Mouse (Mus musculus) kidney, postnatal 0 days (tissue): ENCODE measurements around the gene Tmem115. TPM values are rescaled to one million over a fixed set of nuclear protein-coding genes. Genes with fewer than 3 reads are reported as not detected.
A peak's percentile ranks its signal among the peaks of the same experiment; 100 is the strongest.

Experiments
- ATAC-seq: fragments of 200-750 bp; cut with Nextera tagmentation; replicated peaks from 2 replicates; pipeline ENCODE4 v1.8.0; 2017; ENCODE audit warnings: low read depth, moderate number of reproducible peaks, moderate TSS enrichment, moderate library complexity; ENCODE audit not compliant: low FRiP score
- DNase-seq: peaks from one replicate; pipeline ENCODE4 v3.0.0-alpha.2; 2016; ENCODE audit warnings: low spot score
- H3K27ac ChIP-seq: fragments of 300-500 bp; sonication (generic); 2 replicates; pipeline ENCODE4 v1.5.1; 2014; ENCODE audit warnings: mild to moderate bottlenecking
- H3K27me3 ChIP-seq: fragments of 300-500 bp; sonication (generic); 2 replicates; pipeline ENCODE4 v1.6.1; 2014; ENCODE audit warnings: low read length, mixed read lengths; ENCODE audit not compliant: insufficient read depth
- H3K36me3 ChIP-seq: fragments of 300-500 bp; sonication (generic); 2 replicates; pipeline ENCODE4 v1.6.1; 2014; ENCODE audit warnings: low read length, mixed read lengths; ENCODE audit not compliant: insufficient read depth
- H3K4me1 ChIP-seq: fragments of 300-500 bp; sonication (generic); replicated peaks from 2 replicates; pipeline ENCODE4 v1.6.1; 2014; ENCODE audit warnings: antibody characterized with exemption, low read length, mixed read lengths; ENCODE audit not compliant: insufficient read depth
- H3K4me2 ChIP-seq: fragments of 300-500 bp; sonication (generic); 2 replicates; pipeline ENCODE4 v1.6.1; 2014; ENCODE audit warnings: mild to moderate bottlenecking, low read length, moderate library complexity, mixed read lengths
- H3K4me3 ChIP-seq: fragments of 300-500 bp; sonication (generic); replicated peaks from 2 replicates; pipeline ENCODE4 v1.5.1; 2014; ENCODE audit warnings: low read depth, low read length
- H3K9ac ChIP-seq: fragments of 300-500 bp; sonication (generic); 2 replicates; pipeline ENCODE4 v1.6.1; 2014; ENCODE audit warnings: low read depth, low read length
- H3K9me3 ChIP-seq: fragments of 300-500 bp; sonication (generic); replicated peaks from 2 replicates; pipeline ENCODE4 v1.6.1; 2016; ENCODE audit warnings: low read length, inconsistent platforms, mixed read lengths
- CTCF ChIP-seq: IDR thresholded peaks from 2 replicates; pipeline ENCODE4 v1.5.1; 2016; ENCODE audit warnings: antibody characterized with exemption, low read depth, mild to moderate bottlenecking, moderate library complexity
- WGBS: fragments of 180-500 bp; shearing (Covaris S2); extraction: QIAGEN DNeasy Blood & Tissue Kit; methylation state at CpG from one replicate; pipeline ENCODE4 v1.1.7; 2014; 5-methylcytosine and 5-hydroxymethylcytosine counted together
- polyA plus RNA-seq: library from polyadenylated mRNA; unstranded; fragments of >200 nt; fragmentation: Nextera tagmentation; extraction: Ambion mirVana; gene quantifications from 2 replicates; pipeline ENCODE4 v1.2.1, GENCODE M21; 2015

Tmem115 gene
- polyA plus RNA-seq, 1 experiment from 2014 or later = 54.7 TPM

DNA sequence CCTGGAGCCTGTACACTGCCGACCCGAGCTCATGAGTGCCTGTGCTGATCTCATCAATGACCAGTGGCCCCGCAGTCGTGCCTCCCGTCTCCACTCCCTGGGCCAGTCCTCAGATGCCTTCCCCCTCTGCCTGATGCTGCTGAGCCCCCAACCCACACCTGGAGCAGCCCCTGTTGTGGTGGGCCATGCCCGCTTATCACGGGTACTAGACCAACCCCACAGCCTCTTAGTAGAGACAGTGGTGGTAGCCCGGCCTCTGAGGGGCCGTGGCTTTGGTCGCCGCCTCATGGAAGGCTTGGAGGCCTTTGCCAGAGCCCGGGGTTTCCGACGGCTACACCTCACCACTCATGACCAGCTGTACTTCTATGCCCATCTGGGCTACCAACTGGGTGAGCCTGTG is 49.4 kb downstream of the Tmem115 start:
- no peak for TF ChIP-seq CTCF

DNA sequence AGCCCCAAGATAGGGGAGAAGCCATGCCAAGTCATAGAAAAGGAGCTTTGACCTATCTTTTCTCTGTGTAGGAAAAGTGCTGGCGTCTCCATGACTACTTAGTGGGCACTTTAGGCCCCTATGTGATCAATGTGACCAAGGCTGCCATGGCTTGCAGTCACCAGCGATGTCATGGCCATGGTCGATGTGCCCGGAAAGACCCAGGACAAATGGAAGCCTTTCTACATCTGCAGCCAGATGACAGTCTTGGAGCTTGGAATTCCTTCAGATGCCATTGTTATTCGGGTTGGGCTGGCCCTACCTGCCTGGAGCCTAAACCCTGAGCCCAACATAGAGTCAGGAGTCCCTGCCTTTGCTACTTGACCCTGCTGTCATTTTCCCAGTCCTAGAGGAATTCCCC is 52.8 kb downstream of the Tmem115 start:
- no peak for TF ChIP-seq CTCF

More for the DNA sequence above, 49.4 kb downstream of the Tmem115 start:
- Histone ChIP-seq H3K27ac (no peak overlapping the region), H3K36me3 (peaks cover 8% of the 10 kb centered on the region; the same call in 1 of the 2 replicates), H3K9me3 (no peaks in the 10 kb centered on the region), H3K4me3 (no peak overlapping the region), H3K27me3 (no peaks in the 10 kb centered on the region), H3K9ac (0 out of 2 replicates have a peak overlapping the region, but pooled peaks have one; percentile 13), H3K4me1 (peaks cover 11% of the 10 kb centered on the region), H3K4me2 (no peak overlapping the region)
- WGBS = 95% methylated on average over 14 of the region's 14 CpGs
- DNase-seq (no peak), ATAC-seq (no peak)

DNA sequence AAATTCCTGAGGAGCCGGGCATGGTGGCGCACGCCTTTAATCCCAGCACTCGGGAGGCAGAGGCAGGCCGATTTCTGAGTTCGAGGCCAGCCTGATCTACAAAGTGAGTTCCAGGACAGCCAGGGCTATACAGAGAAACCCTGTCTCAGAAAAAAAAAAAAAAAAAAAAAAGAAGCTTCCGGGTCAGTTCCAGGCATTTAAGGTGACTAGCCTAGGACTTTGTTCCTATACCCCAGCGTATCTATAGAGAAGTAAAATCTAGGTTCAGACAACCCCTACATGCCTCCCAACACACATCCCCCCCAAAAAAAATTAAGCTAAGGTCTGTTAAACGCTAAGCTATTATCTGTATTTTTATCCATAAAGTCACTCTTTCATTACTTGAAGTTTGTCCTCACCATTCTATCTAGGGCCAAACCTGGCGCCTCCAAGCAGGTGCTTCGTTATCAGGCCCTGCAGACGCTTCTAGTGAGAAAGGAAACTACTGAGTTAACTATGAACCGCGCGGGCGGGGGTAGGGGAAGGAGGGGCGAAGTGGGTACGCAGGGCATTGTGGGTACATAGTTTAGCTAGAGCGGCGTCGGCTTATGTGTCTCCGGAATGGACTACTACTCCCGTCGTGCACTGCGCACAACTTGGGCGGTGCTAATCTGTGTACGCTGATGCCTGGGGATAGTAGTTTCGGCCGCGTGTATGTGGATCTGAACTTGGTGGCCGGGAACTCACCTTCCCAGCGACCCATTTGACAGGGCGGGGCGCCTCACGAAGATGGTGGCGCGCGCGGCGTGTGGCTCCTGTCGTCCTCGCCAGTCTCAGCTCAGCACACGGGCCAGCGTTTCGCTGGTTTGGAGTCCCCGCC is 53.5 kb downstream of the Tmem115 start, which contains the start of gene Ifrd2:
TSS of gene Ifrd2 (plus strand) at position 669 of the 859 bp plus-strand sequence.
- Histone ChIP-seq H3K9ac (peak within 1 kb of the TSS; percentile 52), H3K27me3 (no peaks in the 10 kb centered on the region), H3K4me3 (peak within 1 kb of the TSS; percentile 56), H3K27ac (no peak within 1 kb of the TSS), H3K4me1 (peaks cover 16% of the 10 kb centered on the region), H3K36me3 (peaks cover 26% of the 10 kb centered on the region), H3K9me3 (no peaks in the 10 kb centered on the region), H3K4me2 (peak within 1 kb of the TSS; percentile 74)
- TF ChIP-seq CTCF = no peak
- 15% methylated on average over 46 of the region's 46 CpGs for WGBS
- peak; percentile 96 for ATAC-seq
- DNase-seq = peak; percentile 99

More for the DNA sequence above, 52.8 kb downstream of the Tmem115 start:
- Histone ChIP-seq H3K4me1 (peaks cover 16% of the 10 kb centered on the region), H3K27me3 (no peaks in the 10 kb centered on the region), H3K36me3 (peaks cover 24% of the 10 kb centered on the region), H3K9me3 (no peaks in the 10 kb centered on the region), H3K4me2 (no peak overlapping the region), H3K27ac (no peak overlapping the region), H3K9ac (no peak overlapping the region), H3K4me3 (no peak overlapping the region)
- DNase-seq (no peak), ATAC-seq (no peak)
- 85% methylated on average over 5 of the region's 5 CpGs for WGBS

DNA sequence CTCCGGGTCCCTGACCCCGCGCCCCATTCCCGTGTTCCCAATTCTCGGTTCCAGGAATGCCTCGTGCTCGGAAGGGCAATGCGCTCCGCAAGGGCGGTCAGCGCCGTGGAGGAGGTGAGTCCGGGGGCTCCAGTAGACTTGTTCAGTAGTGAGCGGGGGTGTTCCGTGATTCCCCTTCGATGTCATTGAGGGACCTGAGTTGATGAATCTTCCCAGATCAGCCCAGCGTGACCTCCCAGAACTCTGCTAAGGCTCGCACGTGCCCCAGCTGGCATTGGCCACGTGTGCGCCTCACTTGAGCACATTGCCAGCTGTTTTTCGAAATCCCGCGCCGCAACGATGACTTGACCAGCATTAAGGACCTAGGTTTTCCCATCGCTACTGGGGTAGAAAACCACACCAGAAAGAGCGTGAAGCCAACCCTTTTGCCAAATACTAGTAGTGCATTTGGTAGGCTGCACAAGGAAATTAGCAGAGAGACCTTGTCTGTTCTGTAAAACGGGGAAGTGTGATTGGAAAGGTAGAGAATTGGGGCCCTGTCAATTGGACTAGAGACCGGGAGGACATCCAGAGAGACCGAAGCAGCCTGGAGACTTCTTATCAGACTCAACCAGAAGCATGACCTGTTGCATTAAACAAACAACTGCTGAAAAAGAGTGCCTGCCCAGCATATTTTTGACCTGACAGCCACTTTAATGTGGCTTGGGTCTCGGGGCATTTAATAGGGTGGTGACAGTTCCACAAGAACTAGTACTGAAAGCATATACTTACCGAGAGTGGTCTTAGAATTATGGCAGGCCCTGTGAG is 54.3 kb downstream of the Tmem115 start:
- 2% methylated on average over 33 of the region's 33 CpGs for WGBS

More for the DNA sequence above, 54.3 kb downstream of the Tmem115 start:
- TF ChIP-seq CTCF = no peak
- peak overlapping the region; percentile 52 for H3K9ac ChIP-seq
- ATAC-seq (peak; percentile 34), DNase-seq (peak; percentile 34)
- no peak overlapping the region for H3K27ac ChIP-seq
- H3K27me3 ChIP-seq = no peaks in the 10 kb centered on the region
- H3K9me3 ChIP-seq = no peaks in the 10 kb centered on the region
- peak overlapping the region; percentile 74 for H3K4me2 ChIP-seq
- H3K4me3 ChIP-seq = peak overlapping the region; percentile 56
- H3K4me1 ChIP-seq = peaks cover 12% of the 10 kb centered on the region
- H3K36me3 ChIP-seq = peaks cover 28% of the 10 kb centered on the region

Other genes starting within 250 kb of the Tmem115 start
- gene Mapkapk3, start 244.1 kb upstream of the Tmem115 start, polyA plus RNA-seq = 13.4 and 14.0 TPM in 2 replicates
- gene Cish, start 237.9 kb upstream of the Tmem115 start, polyA plus RNA-seq = 26.2 and 30.5 TPM in 2 replicates
- gene Hemk1, start 195.6 kb upstream of the Tmem115 start, polyA plus RNA-seq = 10.1 and 11.5 TPM in 2 replicates
- gene 6430571L13Rik, start 193.3 kb upstream of the Tmem115 start, polyA plus RNA-seq = 2.0 and 2.2 TPM in 2 replicates
- 0.64 TPM in 2 replicates for gene Cacna2d2, start 134.3 kb upstream of the Tmem115 start, polyA plus RNA-seq
- 50.1 and 53.9 TPM in 2 replicates for gene Cyb561d2, start 8.2 kb downstream of the Tmem115 start, polyA plus RNA-seq
- 43.8 and 45.5 TPM in 2 replicates for gene Nprl2, start 8.3 kb downstream of the Tmem115 start, polyA plus RNA-seq
- 6.7 and 7.9 TPM in 2 replicates for gene Zmynd10, start 13.4 kb downstream of the Tmem115 start, polyA plus RNA-seq
- gene Rassf1, start 17.6 kb downstream of the Tmem115 start, polyA plus RNA-seq = 49.8 and 53.6 TPM in 2 replicates
- 52.1 and 53.0 TPM in 2 replicates for gene Tusc2, start 29.3 kb downstream of the Tmem115 start, polyA plus RNA-seq
- gene Hyal2, start 34.0 kb downstream of the Tmem115 start, polyA plus RNA-seq = 87.7 and 88.8 TPM in 2 replicates
- gene Hyal1, start 43.0 kb downstream of the Tmem115 start, polyA plus RNA-seq = 5.0 and 6.0 TPM in 2 replicates
- gene Naa80, start 44.9 kb downstream of the Tmem115 start, polyA plus RNA-seq = 20.3 and 22.3 TPM in 2 replicates
- 1.3 and 2.0 TPM in 2 replicates for gene Hyal3, start 46.9 kb downstream of the Tmem115 start, polyA plus RNA-seq
- 28.9 and 29.9 TPM in 2 replicates for gene Ifrd2, start 53.7 kb downstream of the Tmem115 start, polyA plus RNA-seq
- gene Sema3b, start 75.3 kb downstream of the Tmem115 start, polyA plus RNA-seq = 30.5 and 33.3 TPM in 2 replicates
- gene Gnai2, start 101.4 kb downstream of the Tmem115 start, polyA plus RNA-seq = 351 and 359 TPM in 2 replicates
- 12.9 and 14.7 TPM in 2 replicates for gene Slc38a3, start 135.6 kb downstream of the Tmem115 start, polyA plus RNA-seq
- gene Gnat1, start 145.8 kb downstream of the Tmem115 start, polyA plus RNA-seq = 0.89 and 1.2 TPM in 2 replicates
- gene Sema3f, start 176.5 kb downstream of the Tmem115 start, polyA plus RNA-seq = 16.2 and 17.3 TPM in 2 replicates
- 108 and 113 TPM in 2 replicates for gene Rbm5, start 237.1 kb downstream of the Tmem115 start, polyA plus RNA-seq